Mouse (Mus musculus) midbrain, postnatal 0 days (tissue): ENCODE results near the gene Cryzl1. TPM values are rescaled to one million over a fixed set of nuclear protein-coding genes. Genes with fewer than 3 reads are reported as not detected.

Experiments
- ATAC-seq: fragments of 200-750 bp; cut with Nextera tagmentation; 2 replicates; pipeline ENCODE4 v1.8.0; 2017; ENCODE audit warnings: moderate number of reproducible peaks, mild to moderate bottlenecking, moderate TSS enrichment, moderate library complexity; ENCODE audit not compliant: low FRiP score
- DNase-seq: peaks from one replicate; pipeline ENCODE4 v3.0.0-alpha.2; 2015; ENCODE audit warnings: low spot score
- H3K27ac ChIP-seq: fragments of 300-500 bp; sonication (generic); 2 replicates; pipeline ENCODE4 v1.5.1; 2014; ENCODE audit warnings: low read depth, mild to moderate bottlenecking, low read length, mixed read lengths
- H3K27me3 ChIP-seq: fragments of 300-500 bp; sonication (generic); 2 replicates; pipeline ENCODE4 v1.6.1; 2014; ENCODE audit warnings: low read length, control low read depth, mixed read lengths; ENCODE audit not compliant: insufficient read depth
- H3K36me3 ChIP-seq: fragments of 300-500 bp; sonication (generic); 2 replicates; pipeline ENCODE4 v1.6.1; 2014; ENCODE audit warnings: low read length, control low read depth, mixed read lengths; ENCODE audit not compliant: insufficient read depth
- H3K4me1 ChIP-seq: fragments of 300-500 bp; sonication (generic); 2 replicates; pipeline ENCODE4 v1.6.1; 2014; ENCODE audit warnings: mild to moderate bottlenecking, control low read depth, antibody characterized with exemption, low read length, mixed read lengths; ENCODE audit not compliant: insufficient read depth
- H3K4me2 ChIP-seq: fragments of 300-500 bp; sonication (generic); 2 replicates; pipeline ENCODE4 v1.6.1; 2014; ENCODE audit warnings: low read depth, mild to moderate bottlenecking, low read length, mixed read lengths; ENCODE audit not compliant: poor library complexity, severe bottlenecking
- H3K4me3 ChIP-seq: fragments of 300-500 bp; sonication (generic); 2 replicates; pipeline ENCODE4 v1.5.1; 2014; ENCODE audit warnings: low read depth, mild to moderate bottlenecking, low read length, moderate library complexity
- H3K9ac ChIP-seq: fragments of 300-500 bp; sonication (generic); replicated peaks from 2 replicates; pipeline ENCODE4 v1.6.1; 2014; ENCODE audit warnings: mild to moderate bottlenecking, low read length, moderate library complexity, mixed read lengths; ENCODE audit not compliant: poor library complexity, severe bottlenecking
- H3K9me3 ChIP-seq: fragments of 300-500 bp; sonication (generic); 2 replicates; pipeline ENCODE4 v1.6.1; 2016; ENCODE audit warnings: low read length, control low read depth
- CTCF ChIP-seq: IDR thresholded peaks from 2 replicates; pipeline ENCODE4 v1.5.1; 2016; ENCODE audit warnings: antibody characterized with exemption, mild to moderate bottlenecking
- WGBS: fragments of 180-500 bp; shearing (Covaris S2); extraction: QIAGEN DNeasy Blood & Tissue Kit; methylation state at CpG from one replicate; pipeline ENCODE4 v1.1.7; 2014; 5-methylcytosine and 5-hydroxymethylcytosine counted together
- polyA plus RNA-seq: library from polyadenylated mRNA; unstranded; fragments of >200 nt; fragmentation: Nextera tagmentation; extraction: Ambion mirVana; gene quantifications from 2 replicates; pipeline ENCODE4 v1.2.1, GENCODE M21; 2015
- total RNA-seq: library from RNA; depleted of rRNA; stranded (reverse); fragments of >200 nt; gene quantifications from 2 replicates; pipeline ENCODE4 v1.2.3, GENCODE M21; 2014

Cryzl1 gene
- total and polyA plus RNA-seq, 2 experiments from 2014 or later: 42.9 to 93.0 TPM

GRCm38 (mm10) chr16:91678147-91678911, 50.4 kb downstream of the Cryzl1 start:
- TF ChIP-seq CTCF: no peak
- 92% methylated on average over 5 of the region's 5 CpGs for WGBS
- Histone ChIP-seq H3K4me2 (no peak overlapping the region), H3K36me3 (peaks cover 70% of the 10 kb centered on the region), H3K9me3 (no peaks in the 10 kb centered on the region), H3K9ac (no peak overlapping the region), H3K4me1 (no peaks in the 10 kb centered on the region), H3K27me3 (no peaks in the 10 kb centered on the region), H3K27ac (no peak overlapping the region), H3K4me3 (no peak overlapping the region)
- DNase-seq (no peak), ATAC-seq (no peak)

- ATAC-seq: no peak
- no peak overlapping the region for H3K4me2 ChIP-seq
- H3K9ac ChIP-seq: no peak overlapping the region
- H3K27me3 ChIP-seq: no peaks in the 10 kb centered on the region
- no peak overlapping the region for H3K4me3 ChIP-seq
- no peaks in the 10 kb centered on the region for H3K4me1 ChIP-seq
- TF ChIP-seq CTCF: no peak
- WGBS: 85% methylated on average over 4 of the region's 4 CpGs
- peaks cover 58% of the 10 kb centered on the region for H3K36me3 ChIP-seq
- no peaks in the 10 kb centered on the region for H3K9me3 ChIP-seq
- no peak for DNase-seq
- no peak overlapping the region for H3K27ac ChIP-seq
These were observed 54.3 kb downstream of the Cryzl1 start for GRCm38 (mm10) chr16:91674500-91674899.

- ATAC-seq (no peak), DNase-seq (no peak)
- no peaks in the 10 kb centered on the region for H3K27me3 ChIP-seq
- 98% methylated on average over 3 of the region's 3 CpGs for WGBS
- H3K9ac ChIP-seq: no peak overlapping the region
- TF ChIP-seq CTCF: no peak
- H3K36me3 ChIP-seq: peaks cover 66% of the 10 kb centered on the region
- H3K9me3 ChIP-seq: no peaks in the 10 kb centered on the region
- H3K4me2 ChIP-seq: no peak overlapping the region
- no peak overlapping the region for H3K27ac ChIP-seq
- H3K4me1 ChIP-seq: no peaks in the 10 kb centered on the region
- no peak overlapping the region for H3K4me3 ChIP-seq
These were observed 65.0 kb downstream of the Cryzl1 start for GRCm38 (mm10) chr16:91663795-91664194.

- no peak for TF ChIP-seq CTCF
- H3K36me3 ChIP-seq: peaks cover 73% of the 10 kb centered on the region
- ATAC-seq (no peak), DNase-seq (no peak)
- no peaks in the 10 kb centered on the region for H3K4me1 ChIP-seq
- 94% methylated on average over 16 of the region's 16 CpGs for WGBS
- no peak overlapping the region for H3K4me2 ChIP-seq
- no peaks in the 10 kb centered on the region for H3K9me3 ChIP-seq
- H3K9ac ChIP-seq: no peak overlapping the region
- H3K27me3 ChIP-seq: no peaks in the 10 kb centered on the region
- no peak overlapping the region for H3K27ac ChIP-seq
- no peak overlapping the region for H3K4me3 ChIP-seq
These were observed 66.4 kb downstream of the Cryzl1 start for GRCm38 (mm10) chr16:91662336-91662735.

GRCm38 (mm10) chr16:91661397-91661796, 67.4 kb downstream of the Cryzl1 start:
- H3K27me3 ChIP-seq: no peaks in the 10 kb centered on the region
- ATAC-seq (no peak), DNase-seq (no peak)
- H3K4me3 ChIP-seq: no peak overlapping the region
- H3K9me3 ChIP-seq: no peaks in the 10 kb centered on the region
- H3K9ac ChIP-seq: no peak overlapping the region
- no peaks in the 10 kb centered on the region for H3K4me1 ChIP-seq
- 28% methylated on average over 1 of the region's 1 CpGs for WGBS
- peaks cover 74% of the 10 kb centered on the region for H3K36me3 ChIP-seq
- TF ChIP-seq CTCF: no peak
- H3K27ac ChIP-seq: no peak overlapping the region
- H3K4me2 ChIP-seq: no peak overlapping the region

GRCm38 (mm10) chr16:91659798-91660197, 69.0 kb downstream of the Cryzl1 start:
- TF ChIP-seq CTCF: no peak
- DNase-seq (no peak), ATAC-seq (no peak)
- Histone ChIP-seq H3K4me3 (no peak overlapping the region), H3K27ac (no peak overlapping the region), H3K9ac (no peak overlapping the region), H3K9me3 (no peaks in the 10 kb centered on the region), H3K27me3 (no peaks in the 10 kb centered on the region), H3K4me2 (no peak overlapping the region), H3K4me1 (no peaks in the 10 kb centered on the region), H3K36me3 (peaks cover 75% of the 10 kb centered on the region)
- 98% methylated on average over 20 of the region's 20 CpGs for WGBS
